Mouse (Mus musculus) urinary bladder, postnatal 36 days (tissue): ENCODE measurements at regions not wholly inside any gene's neighbourhood (a gene's known extent, or its start where the extent isn't known, plus 50 kb on each side); places are given as distances from the start of the nearest gene placed in this dataset.
"Not testable (repeated sequence)": the region's sequence is repeated elsewhere in the genome, so short reads cannot be mapped to it uniquely, and the experiment has no call there.

Experiments used
- DNase-seq, 2 experiments: peaks; one replicate each; pipeline ENCODE4 v3.0.0; 2022; ENCODE audit warnings: low spot score in 2 of 2, mixed read lengths in 1 of 2

GRCm38 (mm10) chr2:95433996-95434395 lies 884.0 kb upstream of the Lrrc4c start:
- DNase-seq, result not testable (repeated sequence)

GRCm38 (mm10) chr2:95440957-95441356 lies 877.0 kb upstream of the Lrrc4c start:
- no peak for DNase-seq

- no peak for DNase-seq
These were observed 874.6 kb upstream of the Lrrc4c start for GRCm38 (mm10) chr2:95443245-95443799.

- DNase-seq, result no peak
These were observed 869.1 kb upstream of the Lrrc4c start for GRCm38 (mm10) chr2:95448897-95449296.

GRCm38 (mm10) chr2:95479827-95480226 lies 838.1 kb upstream of the Lrrc4c start:
- no peak for DNase-seq

GRCm38 (mm10) chr2:95483397-95483796 lies 834.6 kb upstream of the Lrrc4c start:
- DNase-seq, result no peak

GRCm38 (mm10) chr2:95487580-95488135 lies 830.3 kb upstream of the Lrrc4c start:
- DNase-seq, result no peak

- DNase-seq, result no peak
These were observed 823.8 kb upstream of the Lrrc4c start for GRCm38 (mm10) chr2:95494026-95494697.

GRCm38 (mm10) chr2:95494698-95495088 lies 823.3 kb upstream of the Lrrc4c start:
- DNase-seq, result peak in 1 of 2 experiments; percentile 3

- no peak for DNase-seq
These were observed 806.7 kb upstream of the Lrrc4c start for GRCm38 (mm10) chr2:95511286-95511685.

GRCm38 (mm10) chr2:95521624-95522023 lies 796.3 kb upstream of the Lrrc4c start:
- DNase-seq, result no peak

- no peak for DNase-seq
These were observed 793.2 kb upstream of the Lrrc4c start for GRCm38 (mm10) chr2:95524590-95525266.

- no peak for DNase-seq
These were observed 753.9 kb upstream of the Lrrc4c start for GRCm38 (mm10) chr2:95564089-95564488.

GRCm38 (mm10) chr2:95575882-95576281 lies 742.1 kb upstream of the Lrrc4c start:
- no peak for DNase-seq

GRCm38 (mm10) chr2:95579201-95579600 lies 738.8 kb upstream of the Lrrc4c start:
- DNase-seq, result no peak

- no peak for DNase-seq
These were observed 732.0 kb upstream of the Lrrc4c start for GRCm38 (mm10) chr2:95586002-95586401.

- no peak for DNase-seq
These were observed 730.9 kb upstream of the Lrrc4c start for GRCm38 (mm10) chr2:95587044-95587443.

- DNase-seq, result no peak
These were observed 704.6 kb upstream of the Lrrc4c start for GRCm38 (mm10) chr2:95613354-95613753.

GRCm38 (mm10) chr2:95637533-95637932 lies 680.4 kb upstream of the Lrrc4c start:
- DNase-seq, result no peak

- no peak for DNase-seq
These were observed 643.6 kb upstream of the Lrrc4c start for GRCm38 (mm10) chr2:95674347-95674746.

- no peak for DNase-seq
These were observed 602.6 kb upstream of the Lrrc4c start for GRCm38 (mm10) chr2:95715355-95715754.
